Mouse (Mus musculus) macrophage (primary cell): ENCODE data around the gene Tmem80. TPM values are rescaled to one million over a fixed set of nuclear protein-coding genes. Genes with fewer than 3 reads are reported as not detected.

Experiments used
- H3K27ac ChIP-seq: fragments of 350-480 bp; formaldehyde crosslinking; 2 replicates; pipeline ENCODE4 v1.9.0; 2021
- H3K36me3 ChIP-seq: fragments of 350-480 bp; formaldehyde crosslinking; 2 replicates; pipeline ENCODE4 v1.9.0; 2021; ENCODE audit errors: inconsistent target
- H3K4me3 ChIP-seq: fragments of 350-480 bp; formaldehyde crosslinking; 2 replicates; pipeline ENCODE4 v1.9.0; 2021; ENCODE audit errors: inconsistent target
- H3K79me2 ChIP-seq: fragments of 350-480 bp; formaldehyde crosslinking; 2 replicates; pipeline ENCODE4 v1.9.0; 2021; ENCODE audit errors: inconsistent target
- WGBS: methylation state at CpG from one replicate; pipeline ENCODE4 v1.1.7; 2026; ENCODE audit warnings: inconsistent platforms; ENCODE audit not compliant: missing documents; 5-methylcytosine and 5-hydroxymethylcytosine counted together
- polyA plus RNA-seq: library from polyadenylated mRNA; stranded (reverse); fragments of 250-400 nt; gene quantifications from 3 replicates; pipeline ENCODE4 v1.2.4, GENCODE M21; 2018; ENCODE audit warnings: inconsistent platforms
- total RNA-seq, 78 experiments: library from RNA; depleted of rRNA; stranded (reverse); fragments of 250-400 nt; gene quantifications; 1 replicate in 9 of 78; 2 replicates in 24 of 78; 3 replicates in 43 of 78; 4 replicates in 2 of 78; pipeline ENCODE4 v1.2.4; 2018; ENCODE audit warnings: inconsistent platforms in 56 of 78

Gene Tmem80
- 10 to 100 TPM in 24 of 26 experiments, 1 to 10 TPM in 2; 8.8 to 81.9 (median 36.9) TPM for total RNA-seq (2018; cell fraction: chromatin; rRNA removed)
- 10 to 100 TPM in 24 of 26 experiments, 1 to 10 TPM in 2; 9.3 to 24.3 (median 16.1) TPM for total RNA-seq (2018; cell fraction: cytosol; rRNA removed)
- total RNA-seq (2018; cell fraction: nucleus; rRNA removed): 10 to 100 TPM; 12.2 to 89.8 (median 33.8) TPM
- polyA plus RNA-seq: 10.2 to 25.3 TPM (median 18.7 TPM) in 3 replicates

DNA sequence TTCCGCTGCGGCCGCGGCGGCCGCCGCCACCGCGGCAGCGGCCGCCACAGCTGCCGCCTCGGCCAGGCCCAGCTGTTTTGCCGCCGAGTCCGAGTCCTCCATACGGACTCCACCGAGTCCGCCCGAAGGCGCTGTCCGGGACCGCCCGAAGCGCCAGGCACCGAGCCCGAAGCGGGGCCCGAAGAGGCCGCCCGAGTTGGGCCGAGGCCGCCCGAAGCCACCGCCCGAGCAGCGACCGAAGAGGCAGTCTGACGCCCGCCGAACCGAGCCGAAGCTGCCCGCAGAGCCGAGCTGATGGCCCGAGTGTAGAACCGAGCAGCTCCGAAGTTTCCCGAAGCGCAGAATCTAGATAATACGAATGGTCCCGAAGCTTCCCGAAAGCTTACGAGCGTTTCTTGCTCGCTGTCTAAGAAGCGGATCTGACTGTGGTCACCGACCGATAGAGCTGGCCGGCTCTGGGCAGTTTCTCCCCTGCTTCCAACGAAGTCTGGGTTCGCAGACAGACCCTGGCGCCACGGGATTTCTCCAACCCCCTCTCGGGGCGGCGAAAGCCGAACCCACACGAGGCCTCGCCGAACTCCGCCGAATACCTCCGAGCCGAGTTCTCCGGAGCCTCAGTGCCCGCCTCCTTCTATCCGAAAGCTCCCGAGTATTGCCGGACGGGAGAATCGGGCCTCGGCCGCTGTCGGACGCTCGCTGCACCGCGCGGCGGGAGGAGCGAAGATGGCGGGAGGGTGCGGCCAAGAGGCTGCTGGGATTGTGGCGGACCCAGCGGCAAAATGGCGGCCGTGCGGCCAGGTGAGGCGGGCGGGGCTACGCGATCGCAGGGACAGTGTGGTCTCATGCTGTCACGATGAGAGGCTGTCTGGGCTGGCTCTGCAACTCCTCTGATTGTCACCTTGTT, at the start of gene Tmem80, which contains the start of gene Deaf1:
TSS of gene Tmem80 (plus strand) at position 271 of the 904 bp plus-strand sequence.
TSS of gene Deaf1 (minus strand) at position 222 of the 904 bp plus-strand sequence.
- H3K4me3 ChIP-seq: peak within 1 kb of the TSS; percentile 80
- peaks cover 17% of the 10 kb centered on the region for H3K36me3 ChIP-seq
- under 1% methylated on average over 97 of the region's 105 CpGs for WGBS
- peak within 1 kb of the TSS; percentile 92 for H3K27ac ChIP-seq
- peaks cover 24% of the 10 kb centered on the region for H3K79me2 ChIP-seq

DNA sequence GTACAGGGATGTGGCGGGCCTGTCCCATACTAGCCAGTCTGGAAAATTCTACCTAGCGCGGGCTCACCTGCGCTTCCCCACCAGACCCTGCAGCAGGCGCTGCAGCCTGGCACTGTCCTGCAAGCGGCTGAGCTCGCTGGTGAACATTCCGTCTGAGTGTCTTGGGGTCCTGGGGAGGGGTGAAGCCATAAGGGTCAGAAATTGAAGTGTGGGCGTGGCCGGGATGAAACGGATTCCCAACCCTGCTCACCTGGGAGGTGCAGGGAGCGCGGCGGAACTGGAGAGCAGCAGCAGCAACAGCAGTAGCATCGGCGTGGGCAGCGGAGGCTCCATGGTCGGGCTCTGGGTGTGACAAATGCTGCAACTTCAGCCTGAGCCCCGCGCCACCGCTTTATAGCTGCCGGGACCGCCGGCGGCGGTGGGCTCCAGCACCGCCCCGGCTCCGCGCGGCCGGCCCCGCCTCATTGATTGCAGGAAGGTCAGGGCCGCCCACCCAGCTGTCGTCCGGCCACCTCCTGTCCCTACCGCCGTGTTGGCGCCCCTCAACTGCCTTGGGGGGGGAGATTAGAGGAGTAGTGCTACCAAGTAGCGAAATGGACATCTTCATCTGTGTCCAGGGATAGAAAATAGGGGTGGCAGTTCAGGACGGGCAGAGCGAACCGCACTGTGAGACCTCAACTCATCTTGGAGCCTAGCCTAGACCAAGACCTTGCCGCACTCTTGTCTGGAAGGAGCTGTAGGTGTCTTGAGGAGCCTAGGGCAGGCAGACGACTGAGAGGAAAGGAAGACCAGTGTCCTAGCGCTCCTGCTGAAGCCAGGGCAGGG, 48.6 kb upstream of the Tmem80 start, which contains the start of gene Sct:
TSS of gene Sct (minus strand) at position 368 of the 825 bp plus-strand sequence.
- no peaks in the 10 kb centered on the region for H3K79me2 ChIP-seq
- no peaks in the 10 kb centered on the region for H3K36me3 ChIP-seq
- no peak within 1 kb of the TSS for H3K27ac ChIP-seq
- WGBS: 17% methylated on average over 43 of the region's 46 CpGs
- H3K4me3 ChIP-seq: no peak within 1 kb of the TSS

DNA sequence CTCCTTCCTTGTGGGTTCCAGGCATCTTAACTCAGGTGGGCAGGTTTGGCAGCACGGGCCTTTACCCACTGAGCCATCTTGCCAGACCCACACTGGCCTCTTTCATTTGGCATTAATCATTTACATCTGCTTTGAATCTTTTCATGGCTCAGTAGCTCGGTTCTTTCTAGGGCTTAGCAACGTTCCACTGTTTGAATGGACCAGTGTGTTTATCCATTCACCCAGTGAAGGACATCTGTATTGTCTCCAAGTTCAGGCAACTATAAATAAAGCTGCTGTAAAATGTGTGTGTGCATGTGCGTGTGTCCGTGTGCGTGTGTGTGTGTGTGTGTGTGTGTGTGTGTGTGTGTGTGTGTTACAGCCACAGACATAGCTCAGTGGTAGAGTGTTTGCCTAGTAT, 46.1 kb upstream of the Tmem80 start:
- WGBS: 98% methylated on average over 6 of the region's 6 CpGs
- no peak overlapping the region for H3K27ac ChIP-seq
- no peaks in the 10 kb centered on the region for H3K79me2 ChIP-seq
- no peaks in the 10 kb centered on the region for H3K36me3 ChIP-seq
- H3K4me3 ChIP-seq: no peak overlapping the region

DNA sequence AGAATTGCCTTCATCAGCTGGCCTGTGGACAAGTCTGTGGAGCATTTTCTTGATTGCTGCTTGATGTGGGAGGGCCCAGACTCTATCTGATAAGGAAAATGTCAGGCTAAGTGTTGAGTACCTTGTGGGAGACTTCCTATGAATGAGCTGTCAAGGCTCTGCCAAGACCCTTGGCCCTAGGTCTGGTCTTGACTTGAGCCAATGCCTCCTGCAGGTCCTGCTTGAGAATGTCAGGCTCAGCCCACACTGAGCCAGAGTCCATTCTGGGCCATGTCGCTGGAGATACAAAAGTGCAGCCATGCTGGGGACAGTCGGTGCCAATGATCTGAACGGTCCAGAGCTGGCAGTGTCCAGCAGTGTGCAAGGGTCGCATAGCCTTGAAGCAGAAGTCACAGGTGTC, 44.8 kb upstream of the Tmem80 start:
- no peak overlapping the region for H3K27ac ChIP-seq
- H3K4me3 ChIP-seq: no peak overlapping the region
- no peaks in the 10 kb centered on the region for H3K79me2 ChIP-seq
- WGBS: 90% methylated on average over 4 of the region's 4 CpGs
- H3K36me3 ChIP-seq: no peaks in the 10 kb centered on the region

DNA sequence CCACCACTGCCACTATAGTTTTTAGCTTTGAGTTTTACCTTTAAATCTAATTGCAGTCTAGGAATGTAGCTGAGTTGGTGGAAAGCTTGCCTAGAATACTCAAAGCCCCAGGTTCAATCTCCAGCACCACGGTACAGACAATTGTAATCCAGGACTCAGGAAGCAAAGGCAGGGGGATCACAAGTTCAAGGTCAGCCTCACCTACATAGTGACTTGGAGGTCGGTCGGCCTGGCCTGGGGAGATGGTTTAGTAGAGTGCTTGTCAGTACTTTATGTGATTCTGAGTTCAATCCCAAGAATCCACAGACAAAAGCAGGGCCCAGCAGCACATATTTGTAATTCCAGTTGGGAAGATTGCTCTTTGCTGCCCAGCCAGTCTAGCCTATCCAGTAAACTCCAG, 39.5 kb upstream of the Tmem80 start:
- Histone ChIP-seq H3K27ac (no peak overlapping the region), H3K79me2 (no peaks in the 10 kb centered on the region), H3K36me3 (no peaks in the 10 kb centered on the region), H3K4me3 (no peak overlapping the region)
- WGBS: 92% methylated on average over 3 of the region's 3 CpGs

DNA sequence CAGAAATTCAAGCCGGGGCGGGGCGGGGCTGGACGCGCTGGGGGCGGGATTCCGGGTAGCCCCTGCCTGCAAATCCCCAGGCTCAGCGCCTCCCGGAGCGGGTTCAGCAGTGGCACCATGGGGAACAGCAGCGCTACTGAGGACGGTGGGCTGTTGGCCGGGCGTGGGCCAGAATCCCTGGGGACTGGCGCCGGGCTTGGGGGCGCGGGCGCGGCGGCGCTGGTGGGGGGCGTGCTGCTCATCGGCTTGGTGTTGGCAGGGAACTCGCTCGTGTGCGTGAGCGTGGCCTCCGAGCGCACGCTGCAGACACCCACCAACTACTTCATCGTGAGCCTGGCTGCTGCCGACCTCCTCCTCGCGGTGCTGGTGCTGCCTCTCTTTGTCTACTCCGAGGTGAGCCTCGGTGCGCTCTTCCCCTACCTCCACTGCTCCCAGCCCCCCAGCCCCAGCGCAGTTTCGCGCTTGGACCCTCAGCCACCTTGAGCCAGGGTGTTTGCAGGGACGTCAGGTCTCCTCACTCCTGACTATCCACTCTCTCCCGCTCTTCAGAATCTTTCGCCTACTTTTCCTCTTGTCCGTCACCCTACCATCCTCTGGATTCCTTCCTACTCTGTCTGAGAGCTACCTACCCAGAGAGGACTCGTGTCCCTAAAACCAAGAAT, 35.5 kb upstream of the Tmem80 start, which contains the start of gene Drd4:
TSS of gene Drd4 (plus strand) at position 86 of the 662 bp plus-strand sequence.
- no peaks in the 10 kb centered on the region for H3K79me2 ChIP-seq
- no peak within 1 kb of the TSS for H3K4me3 ChIP-seq
- H3K36me3 ChIP-seq: 0 out of 2 replicates have a peak, but pooled peaks cover under 1% of the 10 kb centered on the region
- WGBS: 6% methylated on average over 42 of the region's 46 CpGs
- H3K27ac ChIP-seq: no peak within 1 kb of the TSS

DNA sequence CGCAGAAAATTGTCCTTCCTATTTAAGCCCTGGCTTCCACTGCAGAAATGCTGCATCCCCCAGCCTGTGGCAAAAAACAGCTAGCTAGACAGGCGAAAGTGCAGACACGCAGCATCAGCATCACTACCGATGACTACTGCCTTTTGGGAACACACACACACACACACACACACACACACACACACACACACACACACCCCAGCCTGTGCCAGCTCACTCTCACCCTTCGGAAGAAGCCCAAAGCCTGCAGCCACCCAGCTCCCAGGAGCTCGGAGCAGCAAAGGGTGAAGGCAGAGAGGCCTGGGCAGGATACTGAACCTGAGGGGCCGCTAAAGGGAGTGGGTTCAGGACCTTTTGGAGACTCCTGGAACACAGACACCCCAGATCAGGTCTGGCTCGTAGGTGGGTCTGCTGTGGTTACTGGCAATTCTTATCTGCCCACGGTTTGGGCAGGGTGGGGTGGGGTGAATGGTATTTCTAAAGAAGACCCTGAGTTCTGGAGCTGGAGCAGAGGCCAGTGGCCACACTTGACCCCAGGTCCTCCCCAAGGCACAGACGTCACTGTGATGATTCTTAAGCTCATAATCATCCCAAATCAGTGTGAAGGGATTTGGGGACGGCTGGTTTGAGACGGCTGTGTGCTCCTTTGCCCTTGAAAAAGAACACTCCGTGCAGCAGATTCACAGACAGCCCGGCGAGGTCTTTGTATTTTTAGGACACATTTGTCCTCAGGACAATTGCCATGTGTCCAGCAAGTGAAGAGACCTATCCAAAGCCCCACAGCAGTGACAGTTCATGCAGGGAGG, 34.8 kb upstream of the Tmem80 start:
- Histone ChIP-seq H3K27ac (no peak overlapping the region), H3K4me3 (no peak overlapping the region), H3K79me2 (no peaks in the 10 kb centered on the region), H3K36me3 (0 out of 2 replicates have a peak, but pooled peaks cover 4% of the 10 kb centered on the region)
- 66% methylated on average over 15 of the region's 15 CpGs for WGBS

DNA sequence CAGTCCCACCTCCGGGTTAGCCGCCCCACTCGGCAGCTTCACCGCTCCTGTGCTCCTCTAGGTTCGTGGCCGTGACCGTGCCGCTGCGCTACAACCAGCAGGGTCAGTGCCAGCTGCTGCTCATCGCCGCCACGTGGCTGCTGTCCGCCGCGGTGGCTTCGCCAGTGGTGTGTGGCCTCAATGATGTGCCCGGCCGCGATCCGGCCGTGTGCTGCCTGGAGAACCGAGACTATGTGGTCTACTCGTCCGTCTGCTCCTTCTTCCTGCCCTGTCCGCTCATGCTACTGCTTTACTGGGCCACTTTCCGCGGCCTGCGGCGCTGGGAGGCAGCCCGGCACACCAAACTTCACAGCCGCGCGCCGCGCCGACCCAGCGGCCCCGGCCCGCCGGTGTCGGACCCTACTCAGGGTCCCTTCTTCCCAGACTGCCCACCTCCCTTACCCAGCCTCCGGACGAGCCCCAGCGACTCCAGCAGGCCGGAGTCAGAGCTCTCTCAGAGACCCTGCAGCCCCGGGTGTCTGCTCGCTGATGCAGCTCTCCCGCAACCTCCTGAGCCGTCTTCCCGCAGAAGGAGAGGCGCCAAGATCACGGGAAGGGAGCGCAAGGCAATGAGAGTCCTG, 33.6 kb upstream of the Tmem80 start:
- 2% methylated on average over 51 of the region's 53 CpGs for WGBS
- Histone ChIP-seq H3K36me3 (0 out of 2 replicates have a peak, but pooled peaks cover 4% of the 10 kb centered on the region), H3K4me3 (no peak overlapping the region), H3K79me2 (no peaks in the 10 kb centered on the region), H3K27ac (no peak overlapping the region)

DNA sequence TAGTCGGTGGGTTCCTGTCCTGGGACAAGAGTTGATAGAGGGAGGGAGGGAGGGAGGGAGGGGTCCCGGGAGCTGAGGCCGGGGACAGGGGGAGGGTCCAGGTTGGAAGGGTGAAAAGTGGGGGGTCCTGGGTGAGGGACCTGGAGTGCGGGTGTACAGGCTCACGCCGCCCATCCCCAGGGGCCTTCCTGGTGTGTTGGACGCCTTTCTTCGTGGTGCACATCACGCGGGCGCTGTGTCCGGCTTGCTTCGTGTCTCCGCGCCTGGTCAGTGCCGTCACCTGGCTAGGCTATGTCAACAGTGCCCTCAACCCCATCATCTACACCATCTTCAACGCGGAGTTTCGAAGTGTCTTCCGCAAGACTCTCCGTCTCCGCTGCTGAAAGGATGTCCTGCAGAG, 33.1 kb upstream of the Tmem80 start:
- WGBS: 16% methylated on average over 20 of the region's 22 CpGs
- 0 out of 2 replicates have a peak, but pooled peaks cover 4% of the 10 kb centered on the region for H3K36me3 ChIP-seq
- H3K27ac ChIP-seq: no peak overlapping the region
- H3K4me3 ChIP-seq: no peak overlapping the region
- no peaks in the 10 kb centered on the region for H3K79me2 ChIP-seq

DNA sequence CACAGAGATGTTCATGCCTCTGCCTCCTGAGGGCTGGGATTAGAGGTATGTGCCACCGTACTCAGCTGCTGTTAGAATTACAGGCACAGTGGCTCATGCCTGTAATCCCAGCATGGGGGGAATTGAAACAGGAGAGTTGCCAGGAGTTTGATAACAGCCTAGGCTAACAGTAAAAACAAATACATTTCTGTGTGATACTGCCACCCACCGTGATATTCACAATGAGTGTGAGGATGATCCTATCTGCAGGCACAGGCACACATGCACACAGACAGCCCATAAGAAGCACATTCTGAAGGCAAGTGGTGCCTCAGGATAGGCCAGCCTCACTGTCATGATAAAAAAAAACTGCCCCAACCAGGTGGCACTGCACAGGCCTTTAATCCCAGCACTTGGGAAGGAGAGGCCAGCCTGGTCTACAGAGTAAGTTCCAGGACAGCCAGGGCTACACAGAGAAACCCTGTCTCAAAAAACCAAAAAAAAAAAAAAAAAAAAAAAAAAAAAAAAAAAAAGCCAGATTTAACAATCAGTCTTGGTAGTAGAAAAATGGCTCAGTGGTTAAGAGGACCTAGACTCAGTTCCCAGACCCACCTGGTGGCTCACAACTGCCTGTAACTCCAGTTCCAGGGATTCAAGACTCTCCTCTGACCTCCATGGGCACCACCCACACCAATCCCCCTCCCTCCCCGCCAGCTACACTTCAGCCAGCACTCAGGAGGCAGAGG, 29.5 kb upstream of the Tmem80 start:
- Histone ChIP-seq H3K79me2 (no peaks in the 10 kb centered on the region), H3K27ac (no peak overlapping the region), H3K4me3 (no peak overlapping the region), H3K36me3 (peaks cover 31% of the 10 kb centered on the region; the same call in 1 of the 2 replicates)
- 97% methylated on average over 3 of the region's 3 CpGs for WGBS

DNA sequence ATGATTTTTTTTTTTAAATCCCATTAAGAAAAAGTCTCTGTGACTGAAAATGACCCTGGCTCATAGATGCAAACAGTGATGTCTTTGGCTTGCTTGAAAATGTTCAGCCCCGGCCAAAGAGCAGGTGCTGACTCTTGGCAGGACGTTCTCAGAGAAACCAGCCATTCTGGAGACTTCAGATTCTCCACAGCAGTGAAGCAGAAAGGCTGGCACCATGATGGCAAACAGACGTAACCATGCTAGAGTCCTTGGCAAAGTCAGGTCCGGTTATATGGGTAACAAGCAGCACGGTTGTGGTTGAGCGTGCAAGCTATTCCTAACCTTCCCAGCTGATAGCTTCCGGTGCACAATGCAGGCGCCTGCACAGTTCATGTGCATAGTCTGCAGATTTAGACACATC, 28.4 kb upstream of the Tmem80 start:
- H3K36me3 ChIP-seq: peaks cover 36% of the 10 kb centered on the region; the same call in 1 of the 2 replicates

DNA sequence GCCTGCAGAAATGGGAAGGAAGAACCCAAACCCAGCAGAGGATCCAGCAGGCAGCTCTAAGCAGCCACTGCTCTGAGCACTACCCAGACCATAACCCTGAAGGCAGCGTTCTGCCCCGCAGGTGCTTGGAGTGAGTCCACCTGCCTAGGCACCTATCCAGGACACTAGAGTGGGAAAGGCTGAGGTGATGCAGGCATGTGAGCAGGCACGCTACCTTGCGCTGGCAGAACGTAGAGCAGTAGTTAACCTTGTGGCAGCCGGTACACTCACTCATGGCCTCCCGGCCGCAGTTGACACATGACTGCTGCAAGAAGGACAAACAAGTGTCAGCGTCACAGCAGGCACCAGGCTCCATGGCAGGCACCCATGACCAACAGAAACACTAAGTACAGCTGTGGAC, 26.2 kb upstream of the Tmem80 start:
- H3K27ac ChIP-seq: no peak overlapping the region
- no peaks in the 10 kb centered on the region for H3K79me2 ChIP-seq
- H3K4me3 ChIP-seq: no peak overlapping the region
- H3K36me3 ChIP-seq: peaks cover 58% of the 10 kb centered on the region; the same call in 1 of the 2 replicates
- WGBS: 97% methylated on average over 9 of the region's 9 CpGs

More for the DNA sequence above, 28.4 kb upstream of the Tmem80 start:
- H3K4me3 ChIP-seq: no peak overlapping the region
- H3K27ac ChIP-seq: no peak overlapping the region
- WGBS: 97% methylated on average over 8 of the region's 8 CpGs
- no peaks in the 10 kb centered on the region for H3K79me2 ChIP-seq
